ENCODE assay signal across 13 mouse cellular contexts in genomic region chr4:80004366-80004700, GRCm38 (mm10).
"Had no signal": no experiment of that assay in that cellular context is flagged by ENCODE, and none has a peak within 500 bp of the region (broad histone marks: within the 10 kb centered on the region; RNA-seq: fewer than 3 reads in every experiment).

No protein-coding gene starts in this region.

- DNase-seq: cerebellum, adult 9-11 months; cerebellum, postnatal 10 days; cerebellum, postnatal 14 days; embryo, embryonic 11 days; forebrain, postnatal 0 days; gastrocnemius, adult 2 months; gastrocnemius, postnatal 10 days; gastrocnemius, postnatal 14 days; gastrocnemius, postnatal 25 days; gastrocnemius, postnatal 36 days; heart, adult 11 months; heart, adult 18-20 months; heart, adult 2 months had no signal
